Mouse (Mus musculus) thymus, postnatal 0 days (tissue): ENCODE results near the gene Cd6. TPM values are rescaled to one million over a fixed set of nuclear protein-coding genes. Genes with fewer than 3 reads are reported as not detected.
A peak's percentile ranks its signal among the peaks of the same experiment; 100 is the strongest.

Experiments
- DNase-seq: peaks from one replicate; pipeline ENCODE4 v3.0.0-alpha.2; 2015; ENCODE audit warnings: low spot score
- polyA plus RNA-seq: library from polyadenylated mRNA; unstranded; fragments of >200 nt; fragmentation: Nextera tagmentation; extraction: Ambion mirVana; gene quantifications from 2 replicates; pipeline ENCODE4 v1.2.1, GENCODE M21; 2015

Cd6 gene
- polyA plus RNA-seq, 1 experiment from 2014 or later, result 145 TPM

- DNase-seq, result no peak
Measured at GRCm38 (mm10) chr19:10803751-10804150, 26.1 kb downstream of the Cd6 start.

- no peak for DNase-seq
Measured at GRCm38 (mm10) chr19:10801906-10802305, 28.0 kb downstream of the Cd6 start.

GRCm38 (mm10) chr19:10801070-10801469, 28.8 kb downstream of the Cd6 start:
- DNase-seq, result no peak

- DNase-seq, result no peak
Measured at GRCm38 (mm10) chr19:10799155-10799554, 30.7 kb downstream of the Cd6 start.

DNA sequence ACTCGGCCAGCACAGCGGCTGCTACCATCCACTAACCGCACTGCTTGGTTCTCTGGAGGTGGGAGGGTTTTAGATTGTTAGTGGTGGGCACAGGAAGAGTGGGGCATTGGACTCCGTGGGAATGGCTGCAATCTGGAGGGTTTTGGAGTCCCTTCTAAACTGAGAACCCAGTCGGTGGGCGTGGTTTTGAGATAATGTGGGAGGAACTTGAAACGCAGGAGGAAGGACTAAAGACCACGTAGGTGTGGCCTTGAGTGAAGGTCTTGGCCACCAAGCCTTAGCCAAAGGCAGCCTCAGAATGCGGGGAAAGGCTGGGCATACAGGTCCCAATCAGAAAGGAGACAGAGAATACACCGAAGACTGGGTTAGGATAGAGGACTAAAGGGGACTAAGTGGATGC, 31.3 kb downstream of the Cd6 start:
- no peak for DNase-seq

- DNase-seq, result no peak
Measured at GRCm38 (mm10) chr19:10794916-10795315, 34.9 kb downstream of the Cd6 start.

DNA sequence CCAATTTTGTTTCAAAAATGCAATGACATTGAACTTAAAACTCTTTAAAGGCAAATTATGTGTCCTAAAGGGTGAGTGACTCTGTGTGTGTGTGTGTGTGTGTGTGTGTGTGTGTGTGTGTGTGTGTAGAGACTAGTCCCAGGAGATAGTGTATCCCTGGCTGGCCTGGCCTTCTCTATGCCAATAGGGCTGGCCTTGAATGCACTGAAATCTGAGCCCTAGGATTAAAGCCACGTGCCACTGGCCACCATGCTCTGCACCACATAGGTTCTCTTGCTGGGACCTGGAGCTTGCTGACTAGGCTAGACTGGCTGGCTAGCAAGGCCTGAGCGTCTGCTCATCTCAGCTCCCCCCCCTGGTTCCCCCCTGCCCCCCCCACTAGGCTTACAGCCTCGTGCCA, 36.8 kb downstream of the Cd6 start:
- no peak for DNase-seq

DNA sequence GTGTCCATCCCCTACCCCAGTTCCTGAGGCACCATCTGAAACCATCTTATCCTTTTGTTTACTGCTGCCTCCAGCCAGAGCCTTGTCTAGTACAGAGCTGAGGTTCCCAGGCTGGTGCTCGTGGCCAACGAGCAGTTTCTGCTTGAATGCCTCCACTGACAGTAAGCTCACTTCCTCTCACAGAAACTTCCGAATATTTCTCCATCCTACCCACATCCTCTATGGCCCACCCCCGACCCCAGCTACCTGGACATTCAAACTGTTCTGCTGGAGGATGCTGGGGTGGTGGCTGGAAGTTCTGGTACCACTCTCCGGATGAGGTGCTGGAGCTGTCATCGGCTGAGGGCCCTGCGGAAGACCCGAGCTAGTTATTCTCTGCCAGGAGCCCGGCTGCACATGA, 39.5 kb downstream of the Cd6 start:
- no peak for DNase-seq

DNA sequence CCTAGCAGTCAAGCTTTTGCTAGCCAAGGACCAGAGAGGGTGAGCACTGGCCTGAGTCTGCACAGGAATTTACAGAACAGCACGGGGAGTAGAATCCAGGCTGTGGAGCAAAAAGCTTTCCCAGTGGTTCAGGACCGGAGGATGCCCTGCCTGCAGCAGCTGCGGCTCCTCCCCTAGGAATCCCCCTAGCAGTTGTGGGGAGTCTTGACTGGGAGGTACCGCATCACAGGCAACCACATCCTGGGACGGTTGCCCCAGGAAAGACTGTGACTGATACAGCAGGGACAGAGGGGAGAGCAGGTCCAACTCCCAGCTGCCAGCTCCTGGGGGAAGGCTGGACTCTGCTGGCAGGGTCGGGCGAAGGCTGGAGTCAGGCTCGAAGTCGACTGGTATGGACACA, 41.6 kb downstream of the Cd6 start:
- DNase-seq, result peak; percentile 85

DNA sequence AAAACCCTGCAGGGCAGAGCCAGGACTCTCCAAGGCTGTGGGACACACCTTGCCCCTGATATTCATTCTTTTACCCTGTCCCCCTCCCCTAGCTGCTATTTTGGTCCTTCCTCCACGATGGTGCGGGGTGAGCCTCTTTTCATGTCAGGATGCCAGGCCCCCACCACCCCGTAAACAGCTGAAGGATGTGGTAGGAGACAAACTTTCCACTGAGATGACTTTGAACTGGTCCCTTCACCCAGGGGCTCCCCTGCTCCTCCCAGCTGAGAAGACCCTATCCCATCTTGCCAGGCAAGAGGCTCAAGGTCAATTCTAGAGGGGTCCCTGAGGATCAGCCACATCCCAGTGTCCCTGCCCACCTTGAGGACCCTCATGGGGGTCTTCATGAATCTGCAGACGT, 42.5 kb downstream of the Cd6 start:
- DNase-seq, result peak; percentile 92

DNA sequence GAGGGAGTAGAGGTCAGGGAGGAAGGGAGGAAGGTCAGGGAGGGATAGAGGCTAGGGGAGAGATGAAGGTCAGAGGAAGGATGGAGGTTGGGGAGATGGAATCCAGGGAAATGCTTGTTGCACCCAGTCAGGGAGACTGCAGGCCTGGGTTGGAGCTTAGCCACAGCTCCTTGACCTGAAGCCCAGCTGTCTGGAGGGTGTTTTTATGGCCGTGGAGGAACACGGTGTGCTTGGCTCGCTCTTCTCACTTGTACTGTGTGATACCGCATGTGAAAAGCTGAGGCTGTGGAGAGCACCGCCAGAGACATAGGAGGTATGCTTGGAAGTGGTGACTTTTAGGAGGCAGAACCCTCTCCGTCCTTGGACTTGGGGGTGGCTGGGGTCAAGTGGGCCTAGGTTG, 43.1 kb downstream of the Cd6 start:
- DNase-seq, result peak; percentile 29

GRCm38 (mm10) chr19:10784796-10785459, 44.9 kb downstream of the Cd6 start:
- no peak for DNase-seq

- peak; percentile 79 for DNase-seq
Measured at GRCm38 (mm10) chr19:10784061-10784460, 45.8 kb downstream of the Cd6 start.

DNA sequence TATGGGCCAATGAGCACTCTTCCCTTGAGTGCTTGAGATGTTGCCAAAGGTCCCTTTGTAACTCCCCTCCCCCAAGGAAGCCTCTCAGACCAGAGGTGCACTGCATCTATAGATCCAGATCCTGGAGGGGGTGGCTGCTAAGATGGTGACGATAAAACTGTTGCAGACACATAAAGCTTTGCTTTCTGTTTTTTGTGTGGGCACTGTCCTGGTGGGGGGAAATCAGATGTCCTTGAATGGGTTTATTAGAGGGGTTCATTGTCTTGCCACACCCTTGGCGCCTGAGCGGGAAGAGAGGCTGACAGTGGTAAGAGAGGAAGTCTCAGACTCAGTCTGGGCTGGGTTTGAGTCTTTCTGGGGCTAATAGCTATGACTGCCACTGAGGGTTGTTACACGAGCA, 46.7 kb downstream of the Cd6 start:
- peak; percentile 42 for DNase-seq

GRCm38 (mm10) chr19:10781641-10782040, 48.2 kb downstream of the Cd6 start:
- DNase-seq, result no peak

GRCm38 (mm10) chr19:10776906-10777305, 53.0 kb downstream of the Cd6 start:
- peak; percentile 34 for DNase-seq

DNA sequence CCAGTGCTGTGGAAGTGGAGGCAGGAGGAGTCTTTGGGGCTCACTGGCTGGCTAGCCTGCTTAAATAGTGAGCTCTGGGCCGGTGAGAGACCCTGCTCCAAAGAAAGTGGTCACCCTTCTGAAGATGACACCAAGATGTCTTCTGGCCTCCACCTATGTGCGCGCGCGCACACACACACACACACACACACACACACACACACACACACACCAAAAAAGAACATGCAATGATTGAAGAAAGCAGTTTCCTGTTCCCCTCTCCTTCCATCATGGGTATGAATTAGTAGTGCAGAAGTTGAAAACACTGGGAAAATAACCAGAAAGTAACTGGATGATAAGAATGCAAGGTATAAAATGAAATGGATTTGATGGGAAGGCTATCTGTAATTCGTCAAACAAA, 55.7 kb downstream of the Cd6 start:
- DNase-seq, result no peak

DNA sequence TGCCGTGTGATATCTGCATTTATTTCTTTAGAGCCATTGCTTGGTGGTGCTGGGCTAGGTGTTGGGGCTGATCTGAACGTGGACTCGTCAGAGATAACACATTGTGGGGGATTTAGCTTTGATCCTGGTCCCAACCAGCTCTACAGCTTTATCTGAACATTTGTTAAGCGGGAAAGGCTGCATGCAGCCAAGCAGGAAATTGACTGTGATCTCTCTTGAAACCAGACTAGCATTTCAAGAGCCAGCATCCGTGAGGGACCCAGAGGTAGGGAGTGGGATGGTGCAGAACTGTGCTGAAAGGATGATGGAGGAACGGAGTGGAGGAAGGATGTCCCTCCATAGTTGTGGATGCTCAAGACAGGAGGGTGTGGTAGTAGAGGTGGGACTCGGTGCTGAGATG, 56.5 kb downstream of the Cd6 start:
- no peak for DNase-seq

DNA sequence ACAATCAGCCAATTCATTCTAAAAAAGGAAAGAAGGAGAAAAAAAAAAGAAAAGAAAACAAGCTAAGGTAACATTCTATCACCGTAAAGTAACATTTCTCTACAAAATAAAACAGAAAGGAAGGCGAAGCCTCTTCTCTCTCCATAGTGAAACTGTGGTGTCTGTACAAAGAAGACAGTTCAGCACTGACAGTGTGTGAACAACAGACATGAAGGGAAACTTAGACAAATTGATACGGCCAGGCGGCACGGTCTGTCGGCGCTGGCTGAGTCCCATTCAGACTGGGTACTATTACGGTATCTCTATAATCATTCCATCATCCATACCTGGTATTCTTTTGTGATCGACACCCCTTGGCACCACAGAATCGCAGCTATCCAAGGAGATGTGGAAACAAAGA, 57.0 kb downstream of the Cd6 start:
- no peak for DNase-seq

DNA sequence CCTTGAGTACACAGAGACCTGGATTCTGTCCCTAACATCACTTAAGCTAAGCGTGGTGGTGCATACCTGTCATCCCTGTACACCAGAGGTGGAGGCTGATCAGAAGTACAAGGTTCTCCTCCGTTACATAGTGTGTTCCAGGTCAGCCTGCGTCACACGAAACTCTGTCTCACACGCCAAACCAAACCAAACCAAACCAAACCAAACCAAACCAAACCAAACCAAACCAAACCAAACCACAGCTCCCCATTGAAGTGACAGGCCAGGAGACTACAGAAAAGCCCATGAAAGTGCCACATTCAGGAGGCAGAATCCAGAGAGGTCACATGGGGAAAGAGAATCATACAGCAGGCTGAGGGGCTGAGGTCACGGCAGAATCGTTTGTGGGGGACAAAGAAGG, 57.9 kb downstream of the Cd6 start:
- DNase-seq, result no peak

GRCm38 (mm10) chr19:10769429-10770195, 60.2 kb downstream of the Cd6 start:
- DNase-seq, result no peak

- DNase-seq, result no peak
Measured at GRCm38 (mm10) chr19:10768694-10769428, 61.0 kb downstream of the Cd6 start.
